Mouse (Mus musculus) kidney, adult 2 months (tissue): ENCODE measurements at regions not wholly inside any gene's neighbourhood (a gene's known extent, or its start where the extent isn't known, plus 50 kb on each side); places are given as distances from the start of the nearest gene placed in this dataset.

ENCODE experiments used
- CTCF ChIP-seq: fragments of 200-500 bp; conservative IDR thresholded peaks from 2 replicates; pipeline ENCODE4 v1.5.1; 2011; ENCODE audit warnings: low read depth, mild to moderate bottlenecking, control low read depth, low read length, moderate library complexity, mixed read lengths; ENCODE audit not compliant: insufficient read depth, insufficient read length
- POLR2A ChIP-seq: fragments of 200-500 bp; IDR thresholded peaks from one replicate; pipeline ENCODE4 v1.6.1; 2011; ENCODE audit warnings: low read depth, low read length, control low read depth

GRCm38 (mm10) chr14:99758045-99758444, 459.6 kb downstream of the Klf5 start:
- no peak for TF ChIP-seq CTCF
- TF ChIP-seq POLR2A: no peak
